Mouse (Mus musculus) intestine, embryonic 16.5 days (tissue): ENCODE measurements at regions not wholly inside any gene's neighbourhood (a gene's known extent, or its start where the extent isn't known, plus 50 kb on each side); places are given as distances from the start of the nearest gene placed in this dataset.

ENCODE experiments used
- ATAC-seq: fragments of 200-750 bp; cut with Nextera tagmentation; 2 replicates; pipeline ENCODE4 v1.8.0; 2017; ENCODE audit warnings: moderate TSS enrichment, moderate library complexity
- H3K27ac ChIP-seq: fragments of 300-500 bp; sonication (generic); 2 replicates; pipeline ENCODE4 v1.5.1; 2014; ENCODE audit warnings: mild to moderate bottlenecking, low read length
- H3K27me3 ChIP-seq: fragments of 300-500 bp; sonication (generic); replicated peaks from 2 replicates; pipeline ENCODE4 v1.6.1; 2014; ENCODE audit warnings: low read length, control low read depth, mixed read lengths; ENCODE audit not compliant: control insufficient read depth, insufficient read depth
- H3K36me3 ChIP-seq: fragments of 300-500 bp; sonication (generic); 2 replicates; pipeline ENCODE4 v1.6.1; 2014; ENCODE audit warnings: low read length, control low read depth; ENCODE audit not compliant: control insufficient read depth, insufficient read depth
- H3K4me1 ChIP-seq: fragments of 300-500 bp; sonication (generic); 2 replicates; pipeline ENCODE4 v1.6.1; 2014; ENCODE audit warnings: low read length, control low read depth, mixed read lengths; ENCODE audit not compliant: control insufficient read depth, insufficient read depth
- H3K4me2 ChIP-seq: fragments of 300-500 bp; sonication (generic); 2 replicates; pipeline ENCODE4 v1.6.1; 2014; ENCODE audit warnings: low read depth, low read length, control low read depth
- H3K4me3 ChIP-seq: fragments of 300-500 bp; sonication (generic); 2 replicates; pipeline ENCODE4 v1.5.1; 2014; ENCODE audit warnings: mild to moderate bottlenecking, low read length
- H3K9ac ChIP-seq: fragments of 300-500 bp; sonication (generic); 2 replicates; pipeline ENCODE4 v1.6.1; 2014; ENCODE audit warnings: low read depth, low read length
- H3K9me3 ChIP-seq: fragments of 300-500 bp; sonication (generic); 2 replicates; pipeline ENCODE4 v1.6.1; 2016; ENCODE audit warnings: low read length, control low read depth; ENCODE audit not compliant: control insufficient read depth
- WGBS: fragments of 180-500 bp; shearing (Covaris S2); extraction: QIAGEN DNeasy Blood & Tissue Kit; methylation state at CpG from one replicate; pipeline ENCODE4 v1.1.7; 2014; 5-methylcytosine and 5-hydroxymethylcytosine counted together

- Histone ChIP-seq H3K4me1 (no peaks in the 10 kb centered on the region), H3K27me3 (no peaks in the 10 kb centered on the region), H3K9ac (no peak overlapping the region), H3K9me3 (no peaks in the 10 kb centered on the region), H3K36me3 (no peaks in the 10 kb centered on the region), H3K4me2 (no peak overlapping the region), H3K4me3 (no peak overlapping the region), H3K27ac (no peak overlapping the region)
- no peak for ATAC-seq
- 58% methylated on average over 2 of the region's 2 CpGs for WGBS
Measured at GRCm38 (mm10) chr12:59834809-59835208, 615.3 kb upstream of the Fbxo33 start.

- no peaks in the 10 kb centered on the region for H3K9me3 ChIP-seq
- no peak overlapping the region; the same call in 1 of the 2 replicates for H3K27ac ChIP-seq
- no peak overlapping the region for H3K9ac ChIP-seq
- ATAC-seq = no peak
- no peaks in the 10 kb centered on the region for H3K27me3 ChIP-seq
- H3K4me1 ChIP-seq = no peaks in the 10 kb centered on the region
- 50% methylated on average over 3 of the region's 3 CpGs for whole genome bisulfite sequencing
- no peak overlapping the region for H3K4me3 ChIP-seq
- no peak overlapping the region for H3K4me2 ChIP-seq
- no peaks in the 10 kb centered on the region for H3K36me3 ChIP-seq
Measured at GRCm38 (mm10) chr12:59822918-59823317, 603.4 kb upstream of the Fbxo33 start.

GRCm38 (mm10) chr12:59822435-59822834 is 602.9 kb upstream of the Fbxo33 start:
- H3K9me3 ChIP-seq = no peaks in the 10 kb centered on the region
- H3K4me2 ChIP-seq = no peak overlapping the region
- no peaks in the 10 kb centered on the region for H3K4me1 ChIP-seq
- 33% methylated on average over 2 of the region's 2 CpGs for WGBS
- no peak for ATAC-seq
- H3K27me3 ChIP-seq = no peaks in the 10 kb centered on the region
- no peak overlapping the region for H3K4me3 ChIP-seq
- no peaks in the 10 kb centered on the region for H3K36me3 ChIP-seq
- no peak overlapping the region for H3K9ac ChIP-seq
- no peak overlapping the region for H3K27ac ChIP-seq

GRCm38 (mm10) chr12:59821698-59822097 is 602.2 kb upstream of the Fbxo33 start:
- no peak for ATAC-seq
- H3K9ac ChIP-seq = no peak overlapping the region
- no peak overlapping the region for H3K4me2 ChIP-seq
- no peaks in the 10 kb centered on the region for H3K4me1 ChIP-seq
- no peaks in the 10 kb centered on the region for H3K9me3 ChIP-seq
- WGBS = 69% methylated on average over 2 of the region's 2 CpGs
- H3K27me3 ChIP-seq = no peaks in the 10 kb centered on the region
- H3K27ac ChIP-seq = no peak overlapping the region
- H3K36me3 ChIP-seq = no peaks in the 10 kb centered on the region
- H3K4me3 ChIP-seq = no peak overlapping the region

GRCm38 (mm10) chr12:59815965-59816364 is 596.4 kb upstream of the Fbxo33 start:
- Histone ChIP-seq H3K4me1 (no peaks in the 10 kb centered on the region), H3K9ac (no peak overlapping the region), H3K27me3 (no peaks in the 10 kb centered on the region), H3K27ac (no peak overlapping the region), H3K4me3 (no peak overlapping the region), H3K9me3 (no peaks in the 10 kb centered on the region), H3K4me2 (no peak overlapping the region), H3K36me3 (no peaks in the 10 kb centered on the region)
- WGBS = 65% methylated on average over 4 of the region's 4 CpGs
- ATAC-seq = no peak

GRCm38 (mm10) chr12:59814356-59814755 is 594.8 kb upstream of the Fbxo33 start:
- 86% methylated on average over 13 of the region's 13 CpGs for WGBS
- Histone ChIP-seq H3K9ac (no peak overlapping the region), H3K27ac (no peak overlapping the region), H3K4me3 (no peak overlapping the region), H3K9me3 (no peaks in the 10 kb centered on the region), H3K27me3 (no peaks in the 10 kb centered on the region), H3K36me3 (no peaks in the 10 kb centered on the region), H3K4me2 (no peak overlapping the region), H3K4me1 (no peaks in the 10 kb centered on the region)
- ATAC-seq = no peak

- 39% methylated on average over 2 of the region's 2 CpGs for WGBS
- Histone ChIP-seq H3K4me3 (no peak overlapping the region), H3K27me3 (no peaks in the 10 kb centered on the region), H3K4me2 (no peak overlapping the region), H3K9ac (no peak overlapping the region), H3K4me1 (no peaks in the 10 kb centered on the region), H3K36me3 (no peaks in the 10 kb centered on the region), H3K9me3 (no peaks in the 10 kb centered on the region), H3K27ac (no peak overlapping the region)
- no peak for ATAC-seq
Measured at GRCm38 (mm10) chr12:59809224-59809623, 589.7 kb upstream of the Fbxo33 start.

GRCm38 (mm10) chr12:59798051-59798450 is 578.5 kb upstream of the Fbxo33 start:
- 52% methylated on average over 3 of the region's 3 CpGs for WGBS
- Histone ChIP-seq H3K27ac (no peak overlapping the region), H3K27me3 (no peaks in the 10 kb centered on the region), H3K4me1 (no peaks in the 10 kb centered on the region), H3K9ac (no peak overlapping the region), H3K4me3 (no peak overlapping the region), H3K4me2 (no peak overlapping the region), H3K36me3 (no peaks in the 10 kb centered on the region), H3K9me3 (no peaks in the 10 kb centered on the region)
- no peak for ATAC-seq

- ATAC-seq = no peak
- Histone ChIP-seq H3K27ac (no peak overlapping the region), H3K4me1 (no peaks in the 10 kb centered on the region), H3K4me3 (no peak overlapping the region), H3K27me3 (no peaks in the 10 kb centered on the region), H3K4me2 (no peak overlapping the region), H3K36me3 (no peaks in the 10 kb centered on the region), H3K9me3 (no peaks in the 10 kb centered on the region), H3K9ac (no peak overlapping the region)
- whole genome bisulfite sequencing = 63% methylated on average over 4 of the region's 4 CpGs
Measured at GRCm38 (mm10) chr12:59791473-59791872, 571.9 kb upstream of the Fbxo33 start.

GRCm38 (mm10) chr12:59786831-59787230 is 567.3 kb upstream of the Fbxo33 start:
- Histone ChIP-seq H3K27me3 (no peaks in the 10 kb centered on the region), H3K4me2 (no peak overlapping the region), H3K4me1 (no peaks in the 10 kb centered on the region), H3K36me3 (no peaks in the 10 kb centered on the region), H3K9ac (no peak overlapping the region), H3K4me3 (no peak overlapping the region), H3K27ac (no peak overlapping the region), H3K9me3 (no peaks in the 10 kb centered on the region)
- WGBS = 83% methylated on average over 4 of the region's 4 CpGs
- no peak for ATAC-seq
